Mouse (Mus musculus) brain, embryonic 14.5 days (tissue): ENCODE measurements around the gene Plce1. TPM values are rescaled to one million over a fixed set of nuclear protein-coding genes. Genes with fewer than 3 reads are reported as not detected.

Source experiments
- DNase-seq: peaks from one replicate; pipeline ENCODE4 v3.0.0-alpha.2; 2011; ENCODE audit warnings: low read depth
- CTCF ChIP-seq: fragments of 200-500 bp; IDR thresholded peaks from 2 replicates; pipeline ENCODE4 v1.5.1; 2012; ENCODE audit warnings: inconsistent platforms, mild to moderate bottlenecking, moderate library complexity, borderline replicate concordance; ENCODE audit not compliant: insufficient read depth, insufficient read length; ENCODE audit errors: extremely low read depth
- POLR2A ChIP-seq: fragments of 200-500 bp; IDR thresholded peaks from 2 replicates; pipeline ENCODE4 v1.6.1; 2012; ENCODE audit warnings: mild to moderate bottlenecking, inconsistent platforms, borderline replicate concordance; ENCODE audit not compliant: poor library complexity, insufficient read depth, insufficient read length, severe bottlenecking; ENCODE audit errors: extremely low read depth
- polyA plus RNA-seq: library from polyadenylated mRNA; depleted of rRNA; stranded (reverse); fragments of >200 nt; gene quantifications from 2 replicates; pipeline ENCODE4 v1.2.3, GENCODE M21; 2012

Gene Plce1
- polyA plus RNA-seq, 1 experiment, result 6.2 TPM

GRCm38 (mm10) chr19:38597392-38597791 lies 116.5 kb downstream of the Plce1 start:
- no peak for TF ChIP-seq CTCF
- no peak for TF ChIP-seq POLR2A
- no peak for DNase-seq

- no peak for DNase-seq
- TF ChIP-seq POLR2A (no peak), CTCF (no peak)
Measured at GRCm38 (mm10) chr19:38599001-38599400, 118.1 kb downstream of the Plce1 start.

GRCm38 (mm10) chr19:38601127-38601526 lies 120.2 kb downstream of the Plce1 start:
- DNase-seq, result no peak
- no peak for TF ChIP-seq POLR2A
- no peak for TF ChIP-seq CTCF

- DNase-seq, result peak; percentile 34
- TF ChIP-seq CTCF (no peak), POLR2A (no peak)
Measured at GRCm38 (mm10) chr19:38602811-38603210, 121.9 kb downstream of the Plce1 start.

GRCm38 (mm10) chr19:38607236-38607635 lies 126.3 kb downstream of the Plce1 start:
- TF ChIP-seq CTCF (no peak), POLR2A (no peak)
- DNase-seq, result no peak

- no peak for DNase-seq
- TF ChIP-seq CTCF, result no peak
Measured at GRCm38 (mm10) chr19:38608951-38609654, 128.2 kb downstream of the Plce1 start.

- no peak for DNase-seq
- no peak for TF ChIP-seq POLR2A
- TF ChIP-seq CTCF, result no peak
Measured at GRCm38 (mm10) chr19:38610291-38610690, 129.4 kb downstream of the Plce1 start.

- TF ChIP-seq POLR2A, result no peak
- TF ChIP-seq CTCF, result no peak
- no peak for DNase-seq
Measured at GRCm38 (mm10) chr19:38610809-38611208, 129.9 kb downstream of the Plce1 start.

- peak; percentile 53 for DNase-seq
- TF ChIP-seq POLR2A, result no peak
- no peak for TF ChIP-seq CTCF
Measured at GRCm38 (mm10) chr19:38614067-38614675, 133.3 kb downstream of the Plce1 start.

- TF ChIP-seq POLR2A (no peak), CTCF (no peak)
- no peak for DNase-seq
Measured at GRCm38 (mm10) chr19:38615356-38615755, 134.4 kb downstream of the Plce1 start.

- TF ChIP-seq POLR2A (no peak), CTCF (no peak)
- DNase-seq, result no peak
Measured at GRCm38 (mm10) chr19:38620134-38620533, 139.2 kb downstream of the Plce1 start.

GRCm38 (mm10) chr19:38621546-38621945 lies 140.6 kb downstream of the Plce1 start:
- TF ChIP-seq POLR2A (no peak), CTCF (no peak)

GRCm38 (mm10) chr19:38626246-38627015 lies 145.5 kb downstream of the Plce1 start:
- no peak for DNase-seq
- TF ChIP-seq CTCF, result no peak
- no peak for TF ChIP-seq POLR2A

More at GRCm38 (mm10) chr19:38621546-38621945, 140.6 kb downstream of the Plce1 start:
- DNase-seq, result peak; percentile 32
